Mouse (Mus musculus) liver, postnatal 0 days (tissue): ENCODE data around the gene Car12.

Source experiments
- CTCF ChIP-seq: sonication (generic); IDR thresholded peaks from 2 replicates; pipeline ENCODE4 v1.5.1; 2016; ENCODE audit warnings: antibody characterized with exemption, low read depth
- EP300 ChIP-seq: IDR thresholded peaks from 2 replicates; pipeline ENCODE4 v1.6.1; 2016; ENCODE audit warnings: antibody characterized with exemption, low read depth, mild to moderate bottlenecking

GRCm38 (mm10) chr9:66794629-66795463 lies 81.4 kb downstream of the Car12 start:
- no peak for TF ChIP-seq CTCF
- no peak for TF ChIP-seq EP300
